Mouse (Mus musculus) naive thymus-derived CD4-positive, alpha-beta T cell, adult 2 months (primary cell): Measurements from ENCODE around the gene Pif1.

Experiments
- DNase-seq: peaks from one replicate; pipeline ENCODE4 v3.0.0-alpha.2; 2011; ENCODE audit warnings: low read depth

The Pif1 gene

GRCm38 (mm10) chr9:65561016-65561415 lies 25.9 kb upstream of the Pif1 start:
- DNase-seq, result no peak

- DNase-seq, result no peak
Observed at GRCm38 (mm10) chr9:65562081-65562506, 24.9 kb upstream of the Pif1 start.

GRCm38 (mm10) chr9:65563073-65563472 lies 23.9 kb upstream of the Pif1 start:
- no peak for DNase-seq

GRCm38 (mm10) chr9:65564698-65565097 lies 22.3 kb upstream of the Pif1 start:
- no peak for DNase-seq

- DNase-seq, result no peak
Observed at GRCm38 (mm10) chr9:65568787-65569186, 18.2 kb upstream of the Pif1 start.

- no peak for DNase-seq
Observed at GRCm38 (mm10) chr9:65569491-65569971, 17.4 kb upstream of the Pif1 start.

- no peak for DNase-seq
Observed at GRCm38 (mm10) chr9:65572837-65573236, 14.1 kb upstream of the Pif1 start.

- no peak for DNase-seq
Observed at GRCm38 (mm10) chr9:65574513-65575392, 12.2 kb upstream of the Pif1 start.

GRCm38 (mm10) chr9:65575393-65576196 lies 11.4 kb upstream of the Pif1 start:
- DNase-seq, result peak; percentile 56

- DNase-seq, result no peak
Observed at GRCm38 (mm10) chr9:65576861-65577510, 10.0 kb upstream of the Pif1 start.

GRCm38 (mm10) chr9:65577511-65578196 lies 9.3 kb upstream of the Pif1 start:
- no peak for DNase-seq

GRCm38 (mm10) chr9:65578801-65579249 lies 8.1 kb upstream of the Pif1 start:
- peak; percentile 66 for DNase-seq

GRCm38 (mm10) chr9:65579781-65580371 lies 7.1 kb upstream of the Pif1 start, which contains the start of gene Plekho2:
Plekho2 (minus strand) TSS chr9:65580040.
- DNase-seq, result peak; percentile 95

- peak; percentile 92 for DNase-seq
Observed at GRCm38 (mm10) chr9:65580401-65581256, 6.3 kb upstream of the Pif1 start.

- DNase-seq, result peak; percentile 57
Observed at GRCm38 (mm10) chr9:65583045-65583444, 3.9 kb upstream of the Pif1 start.

- peak; percentile 46 for DNase-seq
Observed at GRCm38 (mm10) chr9:65587270-65587572, 261 bp downstream of the Pif1 start.

GRCm38 (mm10) chr9:65587573-65588358 lies 806 bp downstream of the Pif1 start:
- DNase-seq, result peak; percentile 50

- no peak for DNase-seq
Observed at GRCm38 (mm10) chr9:65589091-65589490, 2.1 kb downstream of the Pif1 start.

GRCm38 (mm10) chr9:65592721-65593120 lies 5.8 kb downstream of the Pif1 start:
- no peak for DNase-seq
